Mouse (Mus musculus): ENCODE measurements at regions not wholly inside any gene's neighbourhood (a gene's known extent, or its start where the extent isn't known, plus 50 kb on each side); places are given as distances from the start of the nearest gene placed in this dataset.

DNA sequence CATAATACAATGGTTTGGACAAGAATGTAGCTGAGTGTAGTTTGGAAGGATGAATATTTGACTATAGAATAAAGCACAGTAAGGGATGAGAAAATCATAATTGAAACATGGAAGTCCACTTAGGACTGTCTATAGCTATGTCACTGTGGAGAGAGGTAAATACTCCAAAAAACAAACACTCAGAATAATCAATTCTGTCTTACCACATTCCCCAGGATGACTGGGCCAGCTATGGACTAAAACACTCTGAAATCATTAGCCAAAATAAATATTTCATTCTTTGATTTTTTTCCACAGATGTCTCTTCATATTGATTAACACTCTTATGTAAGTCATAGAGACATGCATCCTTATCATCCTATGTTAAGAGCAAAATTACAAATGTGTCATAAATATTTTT, 274.1 kb upstream of the Klf6 start:
- no peak for ATAC-seq (ENCODE audit: low read depth)
- Histone ChIP-seq H3K4me3 (ENCODE audit: low read depth, low read length) (no peak overlapping the region), H3K4me2 (ENCODE audit: low read depth, low read length) (no peak overlapping the region), H3K27me3 (ENCODE audit: control insufficient read depth, insufficient read depth, low read depth, low read length) (no peaks in the 10 kb centered on the region), H3K36me3 (ENCODE audit: control insufficient read depth, insufficient read depth) (no peaks in the 10 kb centered on the region), H3K4me1 (ENCODE audit: control insufficient read depth, low read depth, low read length) (no peaks in the 10 kb centered on the region), H3K9ac (ENCODE audit: low read depth, low read length) (no peak overlapping the region), H3K9me3 (replicated peaks; ENCODE audit: control insufficient read depth, low read length) (no peaks in the 10 kb centered on the region), H3K27ac (ENCODE audit: low read length) (no peak overlapping the region)

DNA sequence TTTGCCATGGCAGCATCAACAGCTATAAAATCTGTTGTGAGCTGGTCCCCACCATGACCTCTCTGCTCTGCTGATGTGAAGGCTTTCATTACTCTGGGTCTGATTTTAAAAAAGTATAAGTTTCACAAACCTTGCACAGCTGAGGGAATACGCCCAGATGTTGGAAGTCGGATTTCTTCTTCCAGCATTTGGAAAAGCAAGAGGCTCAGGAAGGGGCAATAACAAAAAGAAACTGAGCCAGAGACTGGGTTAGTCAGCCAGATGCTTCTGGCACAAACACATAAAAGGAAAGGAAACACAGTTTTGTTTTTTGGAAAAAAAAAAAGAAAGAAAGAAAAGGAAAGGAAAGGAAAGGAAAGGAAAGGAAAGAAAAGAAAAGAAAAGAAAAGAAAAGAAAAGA, 270.0 kb upstream of the Klf6 start:
- no peak overlapping the region for H3K9ac ChIP-seq (ENCODE audit: low read depth, low read length)
- H3K27me3 ChIP-seq (ENCODE audit: control insufficient read depth, insufficient read depth, low read depth, low read length): no peaks in the 10 kb centered on the region
- ATAC-seq (ENCODE audit: low read depth): no peak
- 58% methylated on average over 2 of the region's 2 CpGs for WGBS (ENCODE audit: insufficient replicate concordance)
- H3K27ac ChIP-seq (ENCODE audit: low read length): no peak overlapping the region
- H3K4me3 ChIP-seq (ENCODE audit: low read depth, low read length): no peak overlapping the region
- H3K36me3 ChIP-seq (ENCODE audit: control insufficient read depth, insufficient read depth): no peaks in the 10 kb centered on the region
- H3K9me3 ChIP-seq (replicated peaks; ENCODE audit: control insufficient read depth, low read length): no peaks in the 10 kb centered on the region
- H3K4me1 ChIP-seq (ENCODE audit: control insufficient read depth, low read depth, low read length): no peaks in the 10 kb centered on the region
- H3K4me2 ChIP-seq (ENCODE audit: low read depth, low read length): no peak overlapping the region

DNA sequence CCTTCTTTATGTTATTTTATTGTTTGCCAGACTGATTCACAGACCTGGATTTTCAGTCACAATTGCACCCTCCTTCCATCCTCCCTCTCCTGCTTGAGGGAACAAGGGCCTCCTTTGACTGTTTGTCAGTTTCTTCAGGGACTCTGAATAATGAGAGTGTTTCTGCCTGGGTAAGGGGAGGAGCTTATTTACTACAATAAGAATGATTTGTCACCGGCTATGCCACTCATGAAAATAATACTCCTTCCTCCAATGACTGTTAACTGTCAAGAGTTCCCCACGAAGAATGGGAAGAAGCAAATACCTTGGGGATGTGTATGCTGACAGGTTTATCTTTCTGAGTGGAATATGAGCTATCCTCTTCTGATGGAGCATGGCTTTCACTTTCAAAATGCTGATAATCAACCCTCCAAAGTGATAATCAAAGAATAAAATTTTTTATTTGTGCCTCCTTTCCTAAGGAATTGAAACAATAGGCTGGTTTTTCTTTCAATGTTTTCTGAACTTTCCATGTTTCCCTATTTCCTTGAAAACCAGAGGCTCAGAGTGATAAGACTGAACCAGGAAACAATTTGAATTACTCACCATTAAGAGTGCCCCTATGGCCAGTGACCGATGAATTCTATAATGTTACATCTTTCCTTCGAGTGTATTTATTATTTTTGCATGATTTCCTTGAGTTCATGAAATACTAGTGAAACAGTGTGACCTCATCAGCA, 269.3 kb upstream of the Klf6 start:
- no peak overlapping the region for H3K4me3 ChIP-seq (ENCODE audit: low read depth, low read length)
- H3K9me3 ChIP-seq (replicated peaks; ENCODE audit: control insufficient read depth, low read length): no peaks in the 10 kb centered on the region
- no peaks in the 10 kb centered on the region for H3K4me1 ChIP-seq (ENCODE audit: control insufficient read depth, low read depth, low read length)
- no peak for ATAC-seq (ENCODE audit: low read depth)
- WGBS (ENCODE audit: insufficient replicate concordance): 11% methylated on average over 4 of the region's 4 CpGs
- H3K27ac ChIP-seq (ENCODE audit: low read length): no peak overlapping the region
- no peak overlapping the region; the same call in 1 of the 2 replicates for H3K4me2 ChIP-seq (ENCODE audit: low read depth, low read length)
- H3K9ac ChIP-seq (ENCODE audit: low read depth, low read length): no peak overlapping the region
- no peaks in the 10 kb centered on the region for H3K27me3 ChIP-seq (ENCODE audit: control insufficient read depth, insufficient read depth, low read depth, low read length)
- H3K36me3 ChIP-seq (ENCODE audit: control insufficient read depth, insufficient read depth): no peaks in the 10 kb centered on the region

DNA sequence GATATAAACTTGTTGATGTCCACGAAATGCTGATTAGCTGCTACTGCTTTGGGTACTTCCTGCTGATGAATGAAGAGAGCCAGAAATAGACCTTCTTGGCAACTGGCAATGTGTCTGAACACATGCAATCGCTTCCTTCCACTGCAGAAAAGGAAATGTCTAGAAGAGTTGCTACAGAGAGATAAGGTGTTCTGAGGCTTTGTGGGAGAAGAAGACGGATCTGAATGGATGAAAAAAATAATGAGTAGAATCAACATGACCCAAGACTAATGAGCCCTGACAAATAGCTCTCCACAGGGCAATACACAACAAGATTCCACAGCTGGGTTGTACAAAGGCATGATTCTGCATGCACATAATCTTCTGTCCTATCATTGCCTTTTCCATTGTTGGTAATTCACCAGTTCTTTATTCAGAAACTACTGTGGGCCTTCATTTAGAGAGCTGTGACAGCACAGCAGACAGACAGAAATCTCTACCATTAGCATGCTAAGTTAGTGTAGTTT, 268.7 kb upstream of the Klf6 start:
- Histone ChIP-seq H3K27me3 (ENCODE audit: control insufficient read depth, insufficient read depth, low read depth, low read length) (no peaks in the 10 kb centered on the region), H3K36me3 (ENCODE audit: control insufficient read depth, insufficient read depth) (no peaks in the 10 kb centered on the region), H3K9me3 (replicated peaks; ENCODE audit: control insufficient read depth, low read length) (no peaks in the 10 kb centered on the region), H3K4me2 (ENCODE audit: low read depth, low read length) (no peak overlapping the region), H3K4me3 (ENCODE audit: low read depth, low read length) (no peak overlapping the region), H3K27ac (ENCODE audit: low read length) (no peak overlapping the region), H3K9ac (ENCODE audit: low read depth, low read length) (no peak overlapping the region), H3K4me1 (ENCODE audit: control insufficient read depth, low read depth, low read length) (no peaks in the 10 kb centered on the region)
- peak; percentile 72 for ATAC-seq (ENCODE audit: low read depth)
- WGBS (ENCODE audit: insufficient replicate concordance): 9% methylated on average over 3 of the region's 3 CpGs

DNA sequence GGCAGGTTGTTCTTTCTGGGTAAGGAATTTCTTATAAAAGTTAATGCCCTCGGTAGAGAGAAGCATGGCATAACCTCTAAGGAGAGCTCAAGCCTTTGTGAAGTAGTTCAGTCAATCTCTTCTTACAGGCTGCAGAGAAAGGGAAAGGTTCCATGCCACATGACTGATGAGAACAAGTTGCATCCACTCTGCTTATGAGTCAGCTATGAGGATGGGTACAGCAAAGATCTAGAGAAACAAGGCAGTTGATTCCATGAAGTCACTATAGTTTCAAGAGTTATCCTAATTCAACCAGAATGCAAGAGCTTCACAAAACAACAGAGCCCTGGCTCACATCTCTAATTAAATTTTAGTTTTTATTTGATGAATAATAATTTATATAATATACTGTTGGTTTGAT, 259.6 kb upstream of the Klf6 start:
- Histone ChIP-seq H3K9ac (ENCODE audit: low read depth, low read length) (no peak overlapping the region), H3K4me2 (ENCODE audit: low read depth, low read length) (no peak overlapping the region), H3K36me3 (ENCODE audit: control insufficient read depth, insufficient read depth) (no peaks in the 10 kb centered on the region), H3K4me3 (ENCODE audit: low read depth, low read length) (no peak overlapping the region), H3K27me3 (ENCODE audit: control insufficient read depth, insufficient read depth, low read depth, low read length) (no peaks in the 10 kb centered on the region), H3K4me1 (ENCODE audit: control insufficient read depth, low read depth, low read length) (no peaks in the 10 kb centered on the region), H3K27ac (ENCODE audit: low read length) (no peak overlapping the region), H3K9me3 (replicated peaks; ENCODE audit: control insufficient read depth, low read length) (no peaks in the 10 kb centered on the region)
- 58% methylated on average over 1 of the region's 1 CpGs for WGBS (ENCODE audit: insufficient replicate concordance)
- no peak for ATAC-seq (ENCODE audit: low read depth)

DNA sequence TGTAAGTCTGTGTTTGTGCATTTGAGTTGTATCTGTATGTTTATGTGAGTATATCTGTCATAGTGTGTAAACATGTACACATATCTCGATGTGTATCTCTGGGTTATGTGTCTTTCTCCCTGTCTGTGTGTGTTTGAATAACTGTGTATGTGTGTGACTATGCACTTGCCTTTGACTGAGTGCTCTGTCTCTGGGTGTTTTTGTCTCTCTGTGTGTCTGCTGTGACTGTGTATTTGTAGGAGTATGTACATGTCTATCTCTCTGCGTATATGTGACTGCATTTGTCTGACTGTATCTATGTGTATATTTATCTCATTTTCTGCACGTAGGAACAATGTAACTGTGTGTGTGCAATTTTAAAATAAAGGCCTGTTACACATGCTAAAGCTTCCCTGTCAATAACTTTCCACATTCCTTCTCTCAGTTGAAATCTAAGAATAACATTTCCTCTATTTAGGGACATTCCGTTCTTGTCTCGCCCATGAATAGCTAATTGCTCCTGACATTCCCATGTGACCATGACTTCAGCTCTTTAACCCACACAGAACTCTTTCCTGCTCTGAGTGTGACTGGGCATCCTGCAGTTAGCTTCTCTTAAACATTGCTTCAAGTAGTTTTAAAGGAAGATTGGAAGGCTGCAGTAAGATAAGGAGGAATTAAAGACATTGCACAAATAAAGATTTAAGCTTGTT, 257.2 kb upstream of the Klf6 start:
- ATAC-seq (ENCODE audit: low read depth): peak; percentile 27; the same call in 1 of the 2 replicates
- Histone ChIP-seq H3K27me3 (ENCODE audit: control insufficient read depth, insufficient read depth, low read depth, low read length) (no peaks in the 10 kb centered on the region), H3K4me2 (ENCODE audit: low read depth, low read length) (no peak overlapping the region), H3K9me3 (replicated peaks; ENCODE audit: control insufficient read depth, low read length) (no peaks in the 10 kb centered on the region), H3K4me1 (ENCODE audit: control insufficient read depth, low read depth, low read length) (no peaks in the 10 kb centered on the region), H3K36me3 (ENCODE audit: control insufficient read depth, insufficient read depth) (no peaks in the 10 kb centered on the region), H3K9ac (ENCODE audit: low read depth, low read length) (no peak overlapping the region), H3K27ac (ENCODE audit: low read length) (no peak overlapping the region), H3K4me3 (ENCODE audit: low read depth, low read length) (no peak overlapping the region)
- 60% methylated on average over 5 of the region's 5 CpGs for WGBS (ENCODE audit: insufficient replicate concordance)

DNA sequence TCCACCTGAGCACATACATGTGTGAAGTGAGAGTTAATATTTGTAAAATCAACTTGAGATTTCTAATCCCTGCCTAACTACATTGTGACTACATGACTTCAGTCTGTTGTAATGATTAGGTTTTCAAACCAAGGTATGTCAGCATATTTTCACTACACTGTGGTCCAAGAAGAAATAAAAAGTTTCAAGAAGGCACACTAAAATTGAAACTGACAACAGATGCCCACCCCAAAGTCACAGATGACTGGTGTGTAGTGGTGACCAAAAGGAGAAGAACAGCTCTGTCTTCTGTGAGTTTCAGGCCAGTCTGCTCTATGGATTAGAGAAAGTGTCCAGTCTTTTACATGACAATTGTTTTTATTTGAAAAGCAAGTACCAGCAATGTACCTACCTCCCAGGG, 255.9 kb upstream of the Klf6 start:
- Histone ChIP-seq H3K36me3 (ENCODE audit: control insufficient read depth, insufficient read depth) (no peaks in the 10 kb centered on the region), H3K9ac (ENCODE audit: low read depth, low read length) (no peak overlapping the region), H3K9me3 (replicated peaks; ENCODE audit: control insufficient read depth, low read length) (no peaks in the 10 kb centered on the region), H3K4me2 (ENCODE audit: low read depth, low read length) (no peak overlapping the region), H3K4me1 (ENCODE audit: control insufficient read depth, low read depth, low read length) (no peaks in the 10 kb centered on the region), H3K4me3 (ENCODE audit: low read depth, low read length) (no peak overlapping the region), H3K27me3 (ENCODE audit: control insufficient read depth, insufficient read depth, low read depth, low read length) (no peaks in the 10 kb centered on the region), H3K27ac (ENCODE audit: low read length) (no peak overlapping the region)
- no peak for ATAC-seq (ENCODE audit: low read depth)

DNA sequence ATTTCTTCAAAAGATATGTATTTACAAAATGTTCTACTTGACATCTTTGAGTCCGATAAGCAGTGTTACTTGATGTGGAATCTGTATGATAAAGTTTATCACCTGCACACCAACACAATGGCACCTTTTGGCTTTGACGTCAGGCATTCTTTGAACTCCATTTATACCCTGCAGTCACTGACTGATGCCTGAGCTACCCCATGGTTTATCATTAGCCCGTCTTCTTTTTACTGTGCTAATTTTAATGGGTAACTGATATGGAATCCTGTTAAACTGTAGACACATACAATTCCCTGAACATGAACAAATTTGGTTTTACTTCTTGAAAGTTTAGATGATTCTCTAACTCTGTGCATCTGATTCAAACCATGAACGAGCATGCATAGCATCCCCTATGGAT, 253.8 kb upstream of the Klf6 start:
- Histone ChIP-seq H3K4me1 (ENCODE audit: control insufficient read depth, low read depth, low read length) (no peaks in the 10 kb centered on the region), H3K9me3 (replicated peaks; ENCODE audit: control insufficient read depth, low read length) (no peaks in the 10 kb centered on the region), H3K9ac (ENCODE audit: low read depth, low read length) (no peak overlapping the region), H3K4me2 (ENCODE audit: low read depth, low read length) (no peak overlapping the region), H3K27ac (ENCODE audit: low read length) (no peak overlapping the region), H3K4me3 (ENCODE audit: low read depth, low read length) (no peak overlapping the region), H3K36me3 (ENCODE audit: control insufficient read depth, insufficient read depth) (no peaks in the 10 kb centered on the region), H3K27me3 (ENCODE audit: control insufficient read depth, insufficient read depth, low read depth, low read length) (no peaks in the 10 kb centered on the region)
- 60% methylated on average over 4 of the region's 4 CpGs for WGBS (ENCODE audit: insufficient replicate concordance)
- no peak for ATAC-seq (ENCODE audit: low read depth)

DNA sequence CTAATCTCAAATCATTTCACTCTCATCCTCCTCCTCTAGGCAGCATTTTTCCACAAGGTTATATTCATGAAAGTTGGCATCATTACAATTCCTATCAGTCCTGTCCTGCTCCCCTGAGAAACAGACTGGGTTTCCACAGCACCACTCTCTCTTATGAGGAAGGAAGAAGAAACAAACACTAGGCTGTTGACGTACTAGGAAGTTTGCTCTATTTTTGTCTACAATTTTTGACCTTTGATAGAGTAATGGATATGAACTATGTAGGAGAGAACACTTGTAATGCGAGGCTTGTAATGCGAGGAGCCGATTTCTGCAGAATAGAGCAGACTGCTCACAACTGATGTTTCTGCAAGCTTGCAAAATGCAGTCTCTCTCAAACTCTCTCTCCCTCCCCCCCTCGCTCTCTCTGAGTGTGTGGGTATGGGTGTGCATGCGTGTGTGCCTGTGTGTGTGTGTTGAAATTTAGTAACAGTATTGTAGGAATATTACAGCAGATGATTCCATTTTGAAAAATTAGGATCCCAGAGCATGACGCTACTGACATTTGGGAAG, 247.0 kb upstream of the Klf6 start:
- peak; percentile 24; the same call in 1 of the 2 replicates for ATAC-seq (ENCODE audit: low read depth)
- Histone ChIP-seq H3K4me3 (ENCODE audit: low read depth, low read length) (no peak overlapping the region), H3K4me2 (ENCODE audit: low read depth, low read length) (no peak overlapping the region), H3K27me3 (ENCODE audit: control insufficient read depth, insufficient read depth, low read depth, low read length) (no peaks in the 10 kb centered on the region), H3K36me3 (ENCODE audit: control insufficient read depth, insufficient read depth) (no peaks in the 10 kb centered on the region), H3K9me3 (replicated peaks; ENCODE audit: control insufficient read depth, low read length) (no peaks in the 10 kb centered on the region), H3K27ac (ENCODE audit: low read length) (no peak overlapping the region), H3K9ac (ENCODE audit: low read depth, low read length) (no peak overlapping the region), H3K4me1 (ENCODE audit: control insufficient read depth, low read depth, low read length) (no peaks in the 10 kb centered on the region)
- WGBS (ENCODE audit: insufficient replicate concordance): 52% methylated on average over 7 of the region's 7 CpGs

Measured in liver, embryonic 16.5 days (tissue).